Mouse (Mus musculus) gastrocnemius, postnatal 36 days (tissue): Measurements from ENCODE around the gene Angptl2. TPM values are rescaled to one million over a fixed set of nuclear protein-coding genes. Genes with fewer than 3 reads are reported as not detected.

Experiments used
- DNase-seq, 2 experiments: peaks; one replicate each; pipeline ENCODE4 v3.0.0; 2022
- intact Hi-C: fragments of 180-260 bp; cut with DNase I; formaldehyde crosslinking; loops from one replicate; pipeline ENCODE4 v1.15.1; 2025
- total RNA-seq, 2 experiments: library from RNA; stranded (reverse); gene quantifications; 2 replicates each; pipeline ENCODE4 v1.2.3; 2021

The Angptl2 gene
- total RNA-seq, 2 experiments from 2014 or later, result 44.0 to 49.7 TPM

DNA sequence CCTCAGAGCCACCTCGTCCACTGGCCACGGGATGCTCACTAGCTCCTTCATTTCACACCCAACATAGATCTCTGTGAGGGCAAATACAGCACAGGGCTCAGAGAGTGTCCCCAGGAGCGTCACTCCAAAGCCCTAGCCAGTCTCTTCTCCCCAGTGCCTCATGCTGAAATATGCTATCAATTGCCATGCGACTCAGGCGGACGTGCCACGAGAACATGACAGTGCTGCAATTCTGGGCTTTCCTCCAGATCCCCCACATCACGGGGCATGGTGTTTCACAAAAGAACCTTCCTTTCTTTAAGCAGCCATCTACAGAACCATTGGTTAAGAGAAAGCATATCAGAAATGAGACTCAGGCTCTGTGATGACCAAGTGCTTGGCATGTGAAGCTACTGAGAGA is 44.9 kb downstream of the Angptl2 start:
- intact Hi-C loops, result no loop called here
- no peak for DNase-seq

DNA sequence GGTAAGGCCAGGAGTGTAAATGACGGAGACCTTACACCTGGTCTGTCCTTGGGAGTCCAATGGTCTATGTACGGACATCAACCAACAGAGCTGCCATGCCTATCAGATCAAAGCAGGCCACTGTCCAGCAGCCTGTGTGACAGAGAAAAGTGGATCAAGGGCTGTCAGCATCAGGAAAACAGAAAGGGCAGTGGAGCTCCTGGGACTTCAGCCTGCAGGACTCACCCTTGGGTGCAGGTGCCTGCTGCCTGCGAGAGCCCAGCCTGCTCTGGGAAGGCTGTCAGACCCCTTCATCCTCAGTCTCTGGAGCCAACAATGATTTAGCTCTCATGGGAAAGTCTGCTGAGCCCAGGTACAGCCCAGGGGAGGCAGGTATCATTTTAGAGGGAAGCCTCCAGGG is 45.6 kb downstream of the Angptl2 start:
- no peak for DNase-seq
- intact Hi-C loops, result no loop called here

DNA sequence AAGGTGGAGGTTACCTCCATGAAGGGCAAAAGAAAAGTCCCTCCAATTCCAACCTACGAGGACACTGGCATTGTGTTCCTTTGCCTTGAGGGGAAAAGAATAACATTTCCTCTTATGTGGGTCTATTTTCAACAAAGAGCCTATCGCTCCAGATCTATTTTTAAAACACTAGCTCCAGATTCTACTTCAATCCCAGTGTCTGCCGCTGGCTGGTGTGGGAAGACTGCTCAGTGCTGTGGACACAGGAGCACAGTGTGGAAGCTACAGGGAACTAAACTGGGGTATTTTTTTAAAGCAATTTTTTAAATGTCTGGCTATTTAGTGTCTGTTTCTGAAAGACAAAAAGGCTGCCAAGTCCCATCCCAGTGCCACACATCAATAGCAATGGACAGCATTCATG is 49.9 kb downstream of the Angptl2 start:
- DNase-seq, result no peak
- intact Hi-C loops, result no loop called here

DNA sequence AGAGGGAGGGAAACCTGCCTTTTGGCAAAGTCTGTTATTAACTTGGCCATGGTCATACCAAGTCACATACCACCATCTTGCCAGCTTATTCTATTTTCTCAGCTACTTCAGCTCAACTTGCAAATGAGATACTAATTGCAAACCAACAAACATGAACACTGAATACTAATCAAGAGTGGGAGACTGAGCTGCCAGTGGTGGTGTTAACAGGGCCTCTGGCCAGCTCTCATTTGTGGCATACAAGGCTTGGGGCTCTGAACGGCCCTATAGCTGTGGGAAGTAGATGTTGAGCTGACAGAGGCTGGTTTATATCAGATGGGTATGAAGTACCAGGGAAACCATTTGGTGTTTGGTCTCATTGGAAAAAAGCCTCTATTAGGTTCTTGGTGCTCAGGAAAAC is 51.2 kb downstream of the Angptl2 start:
- intact Hi-C loops, result no loop called here
- DNase-seq, result no peak

DNA sequence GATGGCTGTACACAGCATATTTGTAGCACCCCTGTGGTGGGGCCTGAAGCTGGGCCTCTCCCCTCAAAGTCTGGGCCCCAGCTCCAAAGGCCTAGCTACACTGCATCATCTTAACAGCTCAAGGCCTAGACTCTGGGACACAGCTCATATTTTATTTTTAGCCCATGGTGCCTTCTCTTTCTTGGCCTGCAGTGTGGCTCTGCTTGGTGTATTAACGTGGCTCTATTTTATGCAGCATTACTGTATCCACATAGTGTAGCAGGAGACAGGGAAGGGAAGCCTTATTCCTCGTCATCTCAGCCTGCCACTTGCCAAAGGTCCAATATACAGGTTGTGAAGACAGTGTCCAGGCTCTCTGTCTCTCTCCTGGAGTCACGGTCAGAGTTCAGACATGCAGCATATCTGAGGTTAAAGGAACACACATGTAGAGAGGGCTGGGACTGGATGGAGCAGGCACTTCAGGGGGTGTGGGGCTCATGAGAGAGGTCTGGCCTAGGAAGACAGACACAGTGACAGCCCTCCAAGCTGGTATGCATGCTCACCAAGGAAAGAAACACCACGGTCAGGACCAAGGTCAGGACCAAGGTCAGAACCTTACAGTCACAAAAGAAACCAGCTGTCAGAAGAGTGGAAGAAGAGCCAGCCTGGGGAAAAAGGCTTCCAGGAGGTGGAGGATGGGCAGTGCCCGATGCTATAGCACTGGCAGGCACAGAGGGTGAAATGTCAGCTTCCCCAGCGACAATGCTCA is 52.7 kb downstream of the Angptl2 start:
- DNase-seq, result no peak
- intact Hi-C loops, result no loop called here

DNA sequence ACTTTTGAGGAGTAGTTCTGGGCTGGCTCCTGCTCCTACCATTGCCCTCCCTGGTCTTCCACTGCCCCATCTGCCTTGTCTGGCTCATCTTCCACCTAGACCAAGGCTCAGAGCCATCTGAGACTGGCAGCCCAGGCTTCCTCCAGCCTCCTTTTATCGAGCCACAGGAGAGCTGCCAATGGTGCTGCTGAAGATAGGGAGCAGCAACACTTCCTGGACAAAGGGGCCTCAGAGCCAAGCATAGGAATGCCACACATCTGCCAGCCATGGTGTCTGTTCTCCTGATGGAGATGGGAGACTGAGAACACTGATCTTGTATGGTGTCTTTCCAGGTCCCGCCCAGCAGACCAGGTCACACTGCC is 53.2 kb downstream of the Angptl2 start:
- no peak for DNase-seq
- intact Hi-C loops, result no loop called here

DNA sequence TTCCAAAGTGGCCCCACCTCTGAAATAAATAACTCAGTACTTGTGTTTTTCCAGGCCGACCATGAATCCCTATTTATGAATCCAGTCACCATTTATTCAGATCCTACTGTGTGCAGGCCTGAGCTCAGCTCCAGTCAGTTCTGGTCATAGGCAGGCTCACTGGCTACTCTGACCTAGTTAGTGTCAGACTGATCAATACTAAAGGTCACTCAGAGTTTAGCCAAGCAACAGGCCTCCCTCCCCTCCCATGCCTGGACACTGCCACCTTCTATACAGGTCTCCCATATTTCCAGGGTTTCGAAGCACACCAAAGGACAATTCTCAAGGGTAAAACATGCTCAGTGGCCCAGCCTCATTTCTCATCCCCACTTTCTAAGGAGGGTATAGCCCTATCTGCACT is 54.7 kb downstream of the Angptl2 start:
- intact Hi-C loops, result no loop called here
- DNase-seq, result no peak

DNA sequence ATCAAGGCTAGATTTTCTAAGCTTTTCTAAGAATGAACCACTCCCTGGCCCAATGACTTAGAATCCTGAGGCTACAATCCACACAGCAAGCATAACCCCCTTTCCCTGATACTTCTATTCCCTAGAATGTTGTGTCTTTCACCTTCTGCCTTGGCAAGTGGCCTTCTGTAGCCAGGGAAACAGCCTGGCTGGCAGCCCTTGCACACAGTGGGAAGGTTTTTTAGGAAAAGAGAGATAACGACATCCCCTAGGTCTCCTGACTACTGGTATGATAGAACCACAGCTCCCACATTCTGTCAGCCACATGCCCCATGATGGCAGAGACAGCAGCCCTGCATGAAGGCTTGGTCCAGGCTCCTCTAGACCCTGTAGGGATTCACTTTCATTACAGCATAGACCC is 55.6 kb downstream of the Angptl2 start:
- intact Hi-C loops, result no loop called here
- DNase-seq, result no peak

DNA sequence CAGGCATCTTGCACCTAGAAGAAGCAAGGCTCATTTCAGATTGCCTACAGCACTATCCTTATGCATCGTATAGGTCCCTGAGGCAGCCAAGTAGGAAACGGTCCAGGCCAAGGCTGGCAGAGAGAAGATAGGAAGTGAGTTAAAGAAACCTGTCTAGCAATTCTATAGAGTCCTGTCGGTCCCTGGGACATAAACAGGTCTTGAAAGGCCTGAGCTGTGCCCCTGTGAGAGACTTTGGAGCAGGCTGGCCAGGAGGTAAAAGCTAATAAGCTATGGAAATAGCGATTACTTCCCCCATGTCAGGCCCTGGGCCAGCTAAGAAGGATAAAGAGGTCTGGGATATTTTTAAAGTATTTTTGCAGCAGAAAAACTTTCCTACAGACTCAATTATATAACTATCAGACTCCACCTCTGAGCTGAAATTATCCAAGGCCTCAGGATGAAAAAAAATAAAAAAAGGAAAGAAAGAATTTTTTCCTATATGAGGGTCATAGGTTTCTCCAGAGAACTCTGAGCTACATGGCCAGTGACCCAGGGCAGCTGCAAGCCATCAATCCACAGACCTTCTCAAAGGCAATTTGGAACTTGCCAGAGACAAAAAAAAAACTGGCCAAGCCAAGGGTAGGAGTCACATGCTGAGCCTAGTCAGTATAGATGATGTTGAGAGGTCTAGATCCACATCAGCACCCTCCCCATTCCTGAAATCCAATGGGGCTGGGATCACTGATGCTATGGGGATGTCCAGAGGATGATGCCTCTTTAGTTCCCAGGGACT is 57.0 kb downstream of the Angptl2 start:
- no peak for DNase-seq
- intact Hi-C loops, result no loop called here

DNA sequence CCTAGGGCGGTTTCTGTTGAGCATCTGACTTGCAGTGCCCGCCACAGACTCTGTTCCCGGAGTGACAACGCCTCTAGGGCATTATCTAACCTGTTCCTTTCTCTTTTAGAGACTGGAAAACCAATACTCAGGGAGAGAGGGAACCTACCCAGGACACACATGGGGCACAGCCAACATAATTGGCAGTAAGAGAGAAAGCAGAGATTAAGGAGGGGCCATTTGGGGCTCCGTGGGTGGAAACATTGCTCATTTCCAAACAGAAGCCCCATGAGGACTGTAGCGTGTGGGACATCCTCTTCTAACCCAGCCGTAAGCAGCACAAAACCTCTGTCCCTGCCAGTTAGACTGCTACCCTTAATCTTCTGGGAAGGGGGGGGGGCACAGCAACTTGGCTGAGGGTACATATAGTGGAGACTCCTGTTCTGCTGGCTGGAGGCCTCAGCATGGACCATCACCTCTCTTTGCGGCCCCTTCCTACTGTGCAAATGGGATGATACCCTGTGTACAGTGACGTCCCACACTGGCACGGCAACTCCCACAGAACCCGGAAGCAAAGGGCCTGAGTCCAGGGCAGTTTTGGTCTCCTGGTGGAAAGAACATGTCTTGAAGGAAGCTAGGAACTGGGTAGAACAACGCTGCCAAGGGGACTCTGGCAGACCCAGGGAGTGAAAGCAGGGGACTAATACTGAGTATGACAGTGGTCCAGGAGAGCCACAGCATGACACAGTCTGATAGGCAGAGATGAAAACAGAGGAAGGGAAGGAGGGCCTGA is 59.0 kb downstream of the Angptl2 start:
- peak in 1 of 2 experiments; percentile 42 for DNase-seq
- intact Hi-C loops, result no loop called here

DNA sequence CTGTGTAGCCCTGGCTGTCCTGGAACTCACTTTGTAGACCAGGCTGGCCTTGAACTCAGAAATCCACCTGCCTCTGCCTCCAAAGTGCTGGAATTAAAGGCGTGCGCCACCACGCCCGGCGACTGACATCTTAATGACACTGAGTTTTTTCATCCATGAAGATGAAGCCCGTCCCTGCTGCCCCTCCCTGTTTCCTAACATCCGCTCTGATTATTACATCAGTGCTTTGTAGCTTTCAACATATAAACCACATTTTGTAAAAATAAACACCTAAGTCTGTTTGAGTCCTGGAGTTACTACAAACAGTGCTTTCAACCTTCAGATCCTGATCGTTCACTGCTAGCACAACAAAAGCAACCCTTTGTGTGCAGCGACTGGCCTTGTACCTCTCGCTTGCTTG is 63.9 kb downstream of the Angptl2 start:
- intact Hi-C loops, result no loop called here
- DNase-seq, result no peak

DNA sequence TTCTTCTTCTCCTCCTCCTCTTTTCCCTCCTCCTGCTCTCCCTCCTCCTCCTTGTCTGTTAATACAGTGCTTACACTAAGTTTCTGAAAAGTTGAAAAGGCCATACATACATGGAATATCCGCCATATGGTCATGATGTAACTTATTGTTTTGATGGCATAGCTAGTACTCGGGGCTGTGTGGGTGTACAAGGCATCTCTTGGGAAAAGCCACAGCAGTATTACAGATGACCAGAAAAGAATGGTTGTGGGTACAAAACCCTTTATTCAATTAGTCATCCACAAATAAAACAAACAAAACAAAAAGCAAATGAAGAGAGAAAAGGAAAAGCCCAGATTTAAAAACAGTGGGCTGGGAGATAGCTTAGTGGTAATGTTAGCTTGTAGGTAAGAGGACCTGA is 64.7 kb downstream of the Angptl2 start:
- intact Hi-C loops, result no loop called here
- DNase-seq, result no peak

DNA sequence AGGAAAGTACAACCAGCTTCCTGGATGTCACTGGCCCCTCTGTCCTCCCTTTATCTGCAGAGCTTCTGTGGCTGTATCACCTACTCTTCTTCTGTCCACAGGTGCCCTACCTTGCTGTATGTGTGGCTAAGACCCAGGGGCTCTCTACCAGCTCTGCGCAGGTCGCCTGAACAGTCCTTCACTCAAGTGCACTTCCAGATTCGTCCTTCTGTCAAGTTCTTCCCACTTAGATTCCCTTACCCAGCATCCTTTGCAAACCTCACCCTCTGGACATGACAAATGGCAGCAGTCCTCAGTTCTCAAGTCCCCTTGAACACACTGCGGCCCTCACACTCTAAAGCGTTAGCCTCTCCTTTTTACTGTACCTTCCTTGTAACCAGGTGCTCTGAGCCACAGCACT is 65.9 kb downstream of the Angptl2 start:
- intact Hi-C loops, result no loop called here
- DNase-seq, result no peak

DNA sequence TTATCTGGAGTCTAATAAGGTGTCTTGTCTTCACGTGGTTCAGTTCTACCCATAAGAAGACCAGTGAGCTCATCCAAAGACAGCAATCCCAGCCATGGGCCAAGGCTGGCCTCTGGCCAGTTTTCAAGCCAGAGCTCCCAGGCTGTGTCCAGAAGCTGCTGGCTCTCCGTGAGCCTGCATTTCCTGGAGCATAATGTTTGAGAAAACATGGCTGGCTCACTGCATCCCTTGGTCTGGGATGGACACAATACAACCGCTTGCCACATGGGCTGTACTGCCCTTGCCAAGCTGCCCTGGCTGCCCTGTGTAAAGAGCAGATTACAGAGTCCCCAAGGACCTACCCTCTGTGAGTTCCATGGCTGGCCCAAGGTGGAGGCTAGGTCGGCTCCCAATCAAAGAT is 67.0 kb downstream of the Angptl2 start:
- intact Hi-C loops, result no loop called here
- peak; percentile 72 to 77 for DNase-seq

DNA sequence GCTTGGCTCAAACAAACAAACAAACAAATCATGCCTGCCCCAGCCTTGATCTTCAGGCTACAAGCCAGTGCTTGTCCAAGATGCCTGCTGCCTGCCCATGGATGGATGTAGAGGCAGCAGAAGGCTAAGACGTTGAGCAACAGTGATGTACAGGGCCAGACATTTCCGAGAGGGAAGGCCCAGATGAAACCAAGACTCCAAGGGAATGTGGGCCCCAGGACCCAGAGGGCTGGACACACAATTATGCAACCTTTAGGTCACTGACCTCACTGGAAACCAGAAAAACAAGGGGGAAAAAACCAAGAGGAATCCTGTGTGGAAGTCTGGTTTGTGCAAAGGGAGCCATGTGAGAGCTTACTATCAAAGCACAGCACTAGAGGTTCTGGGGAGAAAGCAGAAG is 67.8 kb downstream of the Angptl2 start:
- intact Hi-C loops, result no loop called here
- no peak for DNase-seq

DNA sequence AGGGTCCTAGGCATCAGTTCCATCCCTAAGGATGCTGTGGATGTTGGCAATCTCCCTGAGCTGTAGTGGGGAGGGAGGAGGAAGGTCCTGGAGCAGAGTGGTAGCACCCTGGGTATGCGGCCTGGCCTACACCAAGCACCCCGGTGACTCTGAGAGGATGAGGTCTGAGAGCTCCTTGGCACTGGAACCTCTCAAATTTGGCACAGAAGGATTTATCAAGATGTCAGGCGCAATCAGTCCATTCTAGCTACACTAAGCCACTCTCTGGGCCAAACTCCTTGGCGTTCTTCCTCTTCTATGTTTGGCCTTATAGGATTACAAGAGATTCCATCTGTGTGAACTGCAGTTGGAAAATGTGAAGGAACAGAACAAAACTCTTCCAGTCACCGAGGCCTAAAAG is 73.0 kb downstream of the Angptl2 start:
- intact Hi-C loops, result no loop called here
- no peak for DNase-seq

DNA sequence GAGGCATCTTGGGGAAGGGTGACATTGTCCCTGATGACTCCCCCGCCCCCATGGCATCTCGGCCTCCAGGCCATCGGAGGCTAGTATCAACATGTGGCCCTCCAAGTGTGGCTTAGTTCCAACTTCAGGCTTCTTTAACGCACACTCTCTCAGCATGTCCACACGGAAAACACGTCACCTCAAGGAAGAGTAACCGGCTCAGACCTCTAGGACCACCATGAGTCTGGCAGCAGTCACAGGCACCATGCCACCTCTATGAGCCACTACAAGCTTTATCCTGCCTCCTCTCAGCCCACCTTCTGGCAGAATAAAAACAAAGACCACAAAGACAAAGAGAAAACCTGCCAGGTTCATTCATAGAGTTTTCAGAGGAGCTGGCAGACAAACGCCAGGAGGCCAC is 74.6 kb downstream of the Angptl2 start:
- intact Hi-C loops, result no loop called here

DNA sequence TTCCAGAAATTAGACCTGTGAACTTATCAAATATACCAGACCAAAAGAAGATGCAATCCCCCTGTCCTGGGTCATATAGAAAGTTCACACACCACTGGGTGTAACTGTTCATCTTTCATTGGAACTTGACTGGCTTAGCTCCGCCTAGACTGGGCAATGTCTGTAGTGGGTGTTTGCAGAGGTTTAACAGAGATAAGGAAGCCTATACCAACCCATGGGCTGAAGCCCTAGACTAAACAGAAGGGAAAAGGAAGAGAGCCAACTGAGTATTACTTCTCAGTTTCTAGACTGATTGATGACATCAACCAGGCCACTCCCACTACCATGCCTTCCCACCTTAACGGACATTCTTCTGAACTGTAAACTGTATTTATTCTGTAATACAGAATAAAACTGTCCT is 76.2 kb downstream of the Angptl2 start:
- no peak for DNase-seq
- intact Hi-C loops, result no loop called here

More for the DNA sequence above, 74.6 kb downstream of the Angptl2 start:
- no peak for DNase-seq

DNA sequence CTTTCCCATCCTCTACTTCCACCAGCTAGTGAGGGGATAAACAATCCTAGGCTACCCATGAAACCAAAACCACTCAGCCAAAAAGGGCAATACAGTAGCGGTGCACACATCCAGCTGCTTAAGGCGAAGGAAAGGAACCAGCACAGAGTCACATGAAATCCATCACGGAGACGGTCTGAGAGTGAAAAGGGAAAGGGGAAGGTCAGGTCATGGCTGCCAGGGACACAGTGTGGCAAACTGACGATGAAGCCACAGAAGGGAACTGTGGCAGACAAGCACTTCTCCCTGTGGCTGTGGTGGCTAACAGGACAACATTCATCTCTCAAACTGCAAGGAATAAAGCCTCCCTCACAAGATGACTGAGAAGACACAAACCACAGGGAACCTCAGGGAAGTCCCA is 79.2 kb downstream of the Angptl2 start:
- intact Hi-C loops, result no loop called here
- no peak for DNase-seq
